Mouse (Mus musculus) kidney, adult 2 months (tissue): ENCODE results near the gene Snd1.

Experiments used
- CTCF ChIP-seq: fragments of 200-500 bp; conservative IDR thresholded peaks from 2 replicates; pipeline ENCODE4 v1.5.1; 2011; ENCODE audit warnings: low read depth, mild to moderate bottlenecking, control low read depth, low read length, moderate library complexity, mixed read lengths; ENCODE audit not compliant: insufficient read depth, insufficient read length
- POLR2A ChIP-seq: fragments of 200-500 bp; IDR thresholded peaks from one replicate; pipeline ENCODE4 v1.6.1; 2011; ENCODE audit warnings: low read depth, low read length, control low read depth

DNA sequence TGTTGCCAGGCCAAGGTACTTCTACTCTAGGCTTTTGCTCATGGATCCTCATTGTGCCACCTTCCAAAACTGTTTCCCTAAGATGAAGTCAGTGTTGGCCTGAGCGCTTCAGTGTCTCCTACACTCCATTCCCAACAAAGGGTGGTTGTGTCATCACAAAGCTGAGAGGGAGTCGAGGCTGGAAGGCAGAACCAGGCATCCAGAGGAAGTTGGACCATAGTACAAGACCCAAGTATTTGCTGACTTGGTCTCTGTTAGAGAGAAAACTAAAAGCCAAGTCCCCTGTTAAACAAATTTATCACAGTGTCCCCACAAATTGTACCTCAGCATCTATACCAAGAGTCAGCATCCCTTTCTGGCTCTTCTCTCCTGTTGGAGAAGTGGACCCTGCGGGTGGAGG is 46.6 kb upstream of the Snd1 start, which contains the start of gene Gcc1:
- TF ChIP-seq CTCF: no peak
- TF ChIP-seq POLR2A: no peak
